Mouse (Mus musculus) c-Kit-positive CD71-negative TER-119-negative erythroid progenitor cells, embryonic 14.5 days (primary cell): ENCODE measurements around the gene Trmt61a.

Experiments
- DNase-seq: peaks from one replicate; pipeline ENCODE4 v3.0.0-alpha.2; 2013; ENCODE audit warnings: low read depth

Gene Trmt61a

DNA sequence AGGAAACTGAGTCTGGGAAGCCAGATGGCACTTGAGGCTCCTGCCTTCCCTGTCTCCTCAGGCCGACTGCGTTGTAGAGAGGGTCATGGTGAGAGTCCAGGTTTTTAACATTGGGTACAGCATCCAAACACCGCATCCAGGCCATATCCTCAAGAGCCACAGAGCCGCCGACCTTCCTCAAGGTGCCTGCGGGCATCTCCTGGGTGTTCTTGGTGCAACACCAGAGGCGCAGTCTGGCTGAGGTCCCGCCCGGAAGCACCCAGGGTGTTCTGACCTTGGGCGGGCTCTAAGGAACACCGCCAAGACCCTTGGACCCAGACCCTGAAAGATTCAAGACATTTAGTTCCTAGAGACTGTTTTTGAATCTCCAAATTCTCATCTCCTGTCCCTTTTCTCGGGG lies 5.3 kb upstream of the Trmt61a start:
- DNase-seq: no peak

DNA sequence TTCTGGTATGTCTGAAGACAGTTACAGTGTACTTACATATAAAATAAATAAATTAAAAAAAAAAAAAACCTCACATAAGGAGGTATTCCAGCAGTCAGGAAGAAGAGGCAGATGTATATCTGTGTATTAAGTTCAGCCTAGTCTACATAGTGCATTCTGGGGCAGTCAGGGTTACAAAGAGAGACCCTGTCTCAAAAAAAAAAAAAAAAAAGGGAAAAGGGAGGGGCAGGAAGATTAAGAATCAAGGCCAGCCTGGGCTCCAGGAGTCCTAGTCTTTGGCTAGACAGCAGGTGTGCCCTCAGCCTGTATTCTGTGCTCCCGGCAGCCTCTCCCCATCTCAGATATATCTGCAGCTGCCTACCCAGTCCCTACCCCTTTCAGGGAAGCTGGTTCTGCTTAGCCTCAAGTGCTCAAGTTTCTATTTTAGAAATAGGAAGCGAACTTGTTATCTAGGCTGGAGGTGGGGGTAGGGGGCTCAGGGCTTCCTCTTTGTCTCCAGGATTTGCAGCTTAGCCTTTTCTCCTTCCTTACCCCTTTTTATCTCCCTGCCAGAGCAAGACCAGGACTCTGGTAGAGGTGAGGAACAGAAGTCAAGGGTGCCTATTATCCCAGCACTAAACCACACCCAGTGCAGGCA lies 2.9 kb upstream of the Trmt61a start:
- DNase-seq: no peak

DNA sequence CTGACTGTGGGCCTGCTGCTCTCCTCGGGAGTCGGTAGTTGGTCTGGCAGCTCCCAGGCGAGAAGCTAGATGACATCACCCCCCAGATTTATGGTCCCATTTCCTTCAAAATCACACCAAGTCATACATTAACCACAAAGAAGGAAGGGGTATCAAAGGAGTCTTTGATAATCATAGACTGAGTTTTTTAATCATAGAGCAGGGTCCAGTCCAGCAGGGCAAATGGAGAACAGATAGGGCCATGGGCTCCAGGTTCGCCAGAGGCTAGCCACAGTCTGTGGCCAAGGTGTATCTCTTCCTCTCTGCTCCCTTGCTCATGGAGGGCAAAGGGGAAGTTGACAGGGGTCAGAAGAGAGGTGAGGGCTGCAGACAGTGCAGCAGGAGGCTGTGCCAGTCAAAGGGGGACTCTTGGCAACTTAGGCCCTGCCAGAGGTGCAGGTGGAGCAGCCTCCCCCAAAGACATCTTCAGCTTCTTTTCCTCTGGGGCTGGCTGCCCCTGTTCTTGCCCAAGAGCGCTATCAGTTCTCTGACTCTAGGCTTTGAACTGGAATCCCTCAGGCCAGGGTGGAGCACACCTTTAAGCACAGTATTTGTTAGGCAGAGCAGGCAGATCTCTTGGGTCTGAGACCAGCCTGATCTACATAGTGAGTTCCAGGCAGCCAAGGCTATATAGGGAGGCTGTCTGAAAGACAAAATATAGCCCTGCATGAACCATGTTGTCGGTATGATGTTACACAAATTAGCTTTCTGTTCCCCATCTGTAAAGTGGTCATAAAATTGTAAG lies 1.9 kb upstream of the Trmt61a start:
- no peak for DNase-seq

DNA sequence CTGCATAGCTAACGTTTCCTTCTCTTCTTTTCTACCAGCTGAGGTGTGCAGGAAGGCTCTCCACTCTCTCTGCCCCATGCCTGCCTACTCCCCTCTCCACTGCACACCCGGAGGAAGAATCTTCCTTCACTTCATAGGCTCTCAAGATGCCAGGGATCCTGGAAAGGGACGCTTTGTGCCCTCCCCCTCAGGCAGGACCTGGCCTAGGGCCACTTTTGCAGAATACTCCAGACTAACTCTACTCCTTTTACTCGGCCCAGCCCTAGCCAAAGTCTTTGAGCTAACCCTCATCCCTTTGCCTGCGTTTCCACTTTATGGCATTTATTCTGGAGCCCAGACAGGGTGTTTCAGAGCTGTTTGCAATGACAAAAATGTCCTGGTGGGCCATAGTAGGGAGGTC lies 484 bp upstream of the Trmt61a start:
- DNase-seq: no peak

DNA sequence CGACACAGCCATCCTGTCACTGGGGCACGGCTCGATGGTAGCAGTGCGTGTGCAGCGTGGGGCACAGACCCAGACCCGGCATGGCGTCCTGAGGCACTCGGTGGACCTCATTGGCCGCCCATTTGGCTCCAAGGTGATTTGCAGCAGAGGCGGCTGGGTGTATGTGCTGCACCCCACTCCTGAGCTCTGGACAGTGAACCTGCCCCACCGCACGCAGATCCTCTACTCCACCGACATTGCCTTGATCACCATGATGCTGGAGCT lies 697 bp downstream of the Trmt61a start:
- no peak for DNase-seq

DNA sequence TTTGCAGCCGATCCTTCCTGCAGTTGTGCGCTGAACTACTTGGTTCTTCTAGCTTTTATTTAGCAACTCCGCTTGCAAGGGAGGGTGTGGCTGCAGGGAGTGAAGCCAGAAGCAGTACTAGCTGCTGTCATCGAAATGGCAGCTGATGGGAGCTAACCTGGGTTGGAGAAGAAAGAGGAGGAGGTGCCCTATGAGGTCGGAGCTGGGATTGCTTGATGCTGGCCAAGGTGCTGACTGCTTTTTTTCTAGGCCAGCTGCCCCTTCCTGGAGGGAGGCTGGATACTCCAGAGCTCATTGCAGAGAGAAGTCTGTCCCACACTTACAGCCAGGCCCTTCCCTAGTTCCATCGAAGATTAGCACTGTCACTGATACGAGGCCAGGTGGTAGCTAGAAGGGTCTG lies 1.1 kb downstream of the Trmt61a start:
- DNase-seq: no peak

DNA sequence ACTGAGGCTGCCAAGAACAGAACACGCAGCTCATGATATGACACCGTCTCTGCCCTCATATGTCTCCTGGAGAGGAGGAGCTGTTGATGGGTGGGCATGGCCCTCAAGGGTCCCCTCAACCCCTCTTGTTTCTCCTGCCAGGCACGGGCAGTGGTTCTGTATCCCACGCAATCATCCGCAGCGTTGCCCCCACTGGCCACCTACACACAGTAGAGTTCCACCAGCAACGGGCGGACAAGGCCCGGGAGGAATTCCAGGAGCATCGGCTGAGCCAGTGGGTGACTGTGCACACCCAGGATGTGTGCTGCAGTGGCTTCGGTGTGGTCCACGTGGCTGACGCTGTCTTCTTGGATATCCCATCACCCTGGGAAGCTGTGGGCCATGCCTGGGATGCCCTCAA lies 2.8 kb downstream of the Trmt61a start:
- DNase-seq: no peak

DNA sequence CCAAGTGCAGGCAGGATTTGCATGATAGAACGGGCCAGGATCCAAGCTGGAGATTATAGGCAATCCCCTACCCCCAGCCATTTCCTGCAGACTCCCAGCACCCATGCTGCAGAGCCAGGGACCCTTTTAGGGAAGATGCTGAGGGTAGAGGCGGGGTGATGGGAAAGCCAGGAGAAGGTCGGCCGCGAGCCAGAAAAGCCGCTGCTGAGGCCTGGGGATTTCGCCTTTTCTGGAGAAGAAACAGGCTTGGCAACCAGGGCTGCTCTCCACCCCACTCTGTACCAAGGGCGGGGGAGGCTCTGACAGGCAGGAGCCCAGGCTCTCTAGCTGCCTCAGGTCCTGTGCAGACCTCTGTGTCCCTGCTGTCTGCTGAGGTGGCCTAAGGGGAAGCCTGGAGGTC lies 3.4 kb downstream of the Trmt61a start:
- DNase-seq: no peak

DNA sequence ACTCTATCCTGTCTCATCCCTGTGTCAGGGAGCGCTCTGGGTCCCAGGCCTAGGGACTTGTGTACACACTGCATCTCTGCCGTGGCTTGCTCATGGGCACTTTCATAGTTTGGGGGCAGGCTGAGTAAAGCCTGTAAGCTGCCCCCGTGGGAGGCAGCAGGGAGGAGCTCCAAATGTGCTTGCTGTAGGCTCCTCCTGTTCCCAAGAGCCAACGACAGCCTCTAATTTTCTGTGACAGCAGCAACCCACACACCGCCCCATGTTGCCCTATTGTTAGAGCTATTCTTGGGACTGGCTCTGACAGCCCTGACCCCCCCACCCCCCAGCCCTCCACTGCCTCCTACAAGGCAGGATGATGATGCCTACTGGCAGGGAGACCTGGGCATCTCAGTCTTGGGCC lies 4.1 kb downstream of the Trmt61a start:
- no peak for DNase-seq

DNA sequence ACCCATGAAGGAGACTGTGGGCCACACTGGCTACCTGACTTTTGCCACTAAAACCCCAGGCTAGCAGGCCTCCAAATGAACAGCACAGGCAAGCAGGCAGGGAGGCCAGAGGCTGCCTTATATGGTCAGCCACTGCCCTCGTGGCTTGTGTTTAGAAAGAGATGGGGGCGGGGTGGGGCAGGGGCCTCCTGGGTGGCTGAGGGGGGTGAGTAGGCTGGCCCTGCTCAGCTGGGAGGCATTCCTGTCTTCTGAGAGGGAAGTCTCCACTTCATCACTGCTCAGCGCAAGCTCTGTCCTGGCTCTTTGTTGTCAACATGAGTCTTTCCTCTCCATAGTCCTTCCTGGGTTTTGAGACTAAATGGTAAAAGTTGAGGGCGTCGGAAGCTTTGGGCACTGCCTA lies 4.9 kb downstream of the Trmt61a start:
- DNase-seq: no peak

DNA sequence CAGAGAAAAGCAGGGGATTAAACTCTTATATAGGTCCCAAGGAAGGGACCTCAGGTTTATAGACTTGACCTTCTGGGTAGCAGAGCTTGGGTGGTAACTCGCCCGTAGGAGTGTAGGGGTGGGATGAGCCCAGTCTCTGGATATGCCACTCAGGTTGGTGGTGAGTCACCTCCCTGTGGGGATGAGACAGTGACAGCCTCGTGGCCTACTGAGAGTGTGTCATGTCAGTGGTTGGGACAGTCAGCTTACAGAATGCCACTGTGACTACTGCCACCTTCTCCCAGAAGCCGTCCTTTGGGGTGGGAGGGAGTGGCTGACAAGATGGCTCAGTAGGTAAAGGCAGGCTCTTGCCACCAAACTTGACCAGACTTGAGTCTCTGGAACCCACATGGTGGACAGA lies 8.5 kb downstream of the Trmt61a start:
- DNase-seq: no peak

DNA sequence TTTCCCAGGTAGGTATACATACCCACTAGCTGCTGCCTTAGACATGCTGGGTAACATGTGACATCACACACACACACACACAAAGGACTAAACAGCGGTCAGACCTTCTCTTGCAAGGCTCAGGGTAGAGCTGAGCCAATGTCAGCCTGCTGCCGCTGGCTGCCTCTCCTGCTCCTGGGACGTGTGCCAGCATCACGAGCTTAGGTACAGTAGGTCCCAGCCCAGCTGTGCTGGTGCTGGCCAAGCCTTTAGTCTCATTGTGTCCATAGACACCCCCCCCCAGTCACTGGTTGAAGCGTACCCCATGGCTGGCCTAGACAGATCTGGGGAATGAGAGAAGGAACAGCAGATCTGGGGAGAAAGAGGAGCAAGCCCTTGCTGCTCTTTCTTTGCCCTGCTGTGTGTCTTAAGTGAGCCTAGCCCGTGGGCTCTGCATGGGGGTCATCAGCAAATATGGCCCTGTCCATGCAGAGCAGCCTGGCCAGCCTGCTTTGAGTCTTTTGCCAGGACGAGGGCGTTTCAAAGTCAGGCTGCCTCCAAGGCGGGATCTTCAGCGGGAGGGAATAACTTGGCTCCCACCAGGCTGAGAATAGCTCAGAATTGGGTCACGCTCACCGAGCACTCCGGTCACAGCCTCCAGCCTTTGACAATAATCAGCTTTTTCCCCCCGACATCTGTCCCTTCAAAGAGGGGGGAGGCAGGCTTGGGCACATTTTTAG lies 9.6 kb downstream of the Trmt61a start:
- no peak for DNase-seq

DNA sequence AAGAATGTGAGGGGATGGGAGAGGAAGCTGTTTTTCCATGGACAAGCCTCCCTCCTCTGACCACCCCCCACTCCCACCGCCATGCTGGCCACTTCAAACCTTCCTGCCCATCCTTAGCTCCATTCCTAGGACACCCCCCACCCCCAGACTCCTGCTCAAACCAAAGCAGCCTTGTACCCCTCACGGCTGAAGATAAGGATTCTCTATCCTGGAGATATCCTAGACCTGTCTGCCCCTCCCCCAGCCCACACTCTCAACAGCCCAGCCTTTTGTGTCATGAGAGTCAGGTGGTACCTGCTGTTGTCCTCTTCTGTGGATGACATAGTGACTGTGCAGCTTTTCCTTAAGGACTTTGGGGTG lies 10.1 kb downstream of the Trmt61a start:
- DNase-seq: no peak

DNA sequence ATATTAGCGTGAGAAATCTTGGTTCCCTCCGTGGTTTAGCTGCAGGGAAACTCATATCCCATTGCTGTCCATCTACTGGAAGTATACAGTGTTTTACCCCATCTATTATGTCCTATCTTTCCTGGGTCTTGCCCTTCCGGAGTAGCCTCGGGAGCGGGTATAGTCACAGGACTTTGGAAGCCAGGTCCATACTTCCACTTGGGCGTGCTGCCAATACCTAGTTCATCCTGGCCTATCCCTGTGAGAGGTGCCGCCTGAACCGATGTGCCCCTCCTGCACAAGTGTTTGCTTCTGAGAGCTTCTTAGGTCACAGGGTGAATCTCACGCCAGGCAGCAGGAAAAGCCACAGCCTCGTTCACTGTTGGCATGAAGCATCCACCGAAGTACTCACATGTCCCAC lies 11.5 kb downstream of the Trmt61a start:
- no peak for DNase-seq

DNA sequence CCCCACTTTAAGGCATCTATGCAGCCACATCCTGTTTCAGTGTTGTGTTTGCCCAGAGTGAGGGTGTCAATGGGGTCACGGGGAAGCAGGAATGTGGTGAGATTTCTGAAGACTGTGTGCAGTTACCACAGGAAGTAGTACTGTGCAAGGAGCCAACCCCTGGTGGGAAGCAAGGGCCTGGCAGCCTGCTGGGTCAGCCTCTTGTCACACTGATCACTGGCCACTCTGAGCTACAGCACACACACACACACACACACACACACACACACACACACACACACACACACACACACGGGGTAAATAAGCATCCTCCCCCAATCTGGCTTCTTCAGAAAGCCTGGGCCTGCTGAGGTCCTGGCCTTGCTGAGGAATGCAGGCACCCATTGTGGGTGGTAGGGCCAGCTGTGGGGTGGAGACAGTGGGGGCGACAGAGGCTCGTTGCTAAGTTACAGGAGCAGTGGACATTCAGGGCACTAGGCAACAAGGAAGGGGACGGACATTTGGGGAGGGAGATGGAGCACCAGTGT lies 13.5 kb downstream of the Trmt61a start:
- DNase-seq: no peak

DNA sequence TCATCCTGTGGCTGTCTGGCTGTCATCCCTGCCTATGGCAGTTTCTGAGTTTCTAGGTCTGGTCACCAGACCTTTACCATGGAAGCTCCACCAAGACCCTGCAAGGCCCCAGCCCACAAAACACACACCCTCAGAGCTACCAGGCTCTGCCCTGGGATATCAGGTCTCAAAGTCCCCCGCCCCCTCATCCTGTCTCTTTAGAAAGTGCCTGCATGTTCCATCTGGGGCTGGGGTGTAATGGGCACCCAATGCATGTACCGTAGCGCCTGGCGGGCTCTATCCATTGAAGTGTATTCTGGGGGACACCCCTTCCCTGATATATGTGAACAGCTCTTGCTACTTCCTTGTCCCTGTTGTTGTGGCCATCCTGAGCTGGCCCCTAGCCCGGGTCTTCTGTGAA lies 15.0 kb downstream of the Trmt61a start:
- DNase-seq: no peak

DNA sequence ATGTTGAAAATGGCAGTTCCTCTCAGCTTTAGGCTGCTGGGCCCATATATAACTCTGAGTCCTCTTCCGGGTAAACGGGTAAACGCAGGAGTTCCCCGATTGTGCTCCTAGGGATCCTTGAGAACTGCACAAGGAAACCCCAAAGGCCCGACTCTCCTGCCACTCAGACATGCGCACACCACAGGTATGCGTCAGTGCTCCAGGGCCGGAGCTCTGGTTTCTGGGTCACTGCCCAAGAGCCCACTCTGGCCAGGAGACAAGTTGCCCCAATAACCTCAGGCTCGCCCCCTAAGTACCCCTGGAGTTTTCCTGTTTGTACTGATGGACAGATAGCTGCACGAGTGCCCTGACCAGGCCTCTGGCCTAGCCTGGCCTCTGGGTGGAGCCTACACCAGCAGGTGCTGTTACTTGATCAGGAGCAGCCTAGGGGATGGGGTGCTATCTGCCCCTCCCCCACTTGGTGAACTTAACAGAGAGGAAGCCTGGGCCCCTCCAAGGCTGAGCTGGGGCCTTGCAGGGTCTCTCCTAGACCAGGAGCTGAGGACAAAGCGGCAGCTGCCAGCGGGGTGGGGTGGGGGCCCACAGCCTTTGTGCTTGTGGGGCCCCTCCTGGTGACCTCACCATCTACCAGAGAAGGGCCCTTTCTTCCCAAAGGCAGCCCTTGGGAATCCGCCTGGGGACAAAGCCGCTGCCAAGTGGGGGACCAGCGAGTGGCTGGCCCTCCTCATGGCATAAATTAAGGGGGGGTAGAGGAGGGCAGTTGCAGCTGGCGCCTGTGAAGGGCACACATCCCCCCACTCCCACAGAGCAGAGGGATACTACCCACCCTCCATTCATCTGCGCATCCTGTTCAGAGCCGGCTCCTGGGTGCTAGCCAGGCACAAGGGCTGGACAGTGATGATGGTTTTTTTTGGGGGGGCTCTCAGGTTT lies 15.7 kb downstream of the Trmt61a start:
- DNase-seq: no peak

DNA sequence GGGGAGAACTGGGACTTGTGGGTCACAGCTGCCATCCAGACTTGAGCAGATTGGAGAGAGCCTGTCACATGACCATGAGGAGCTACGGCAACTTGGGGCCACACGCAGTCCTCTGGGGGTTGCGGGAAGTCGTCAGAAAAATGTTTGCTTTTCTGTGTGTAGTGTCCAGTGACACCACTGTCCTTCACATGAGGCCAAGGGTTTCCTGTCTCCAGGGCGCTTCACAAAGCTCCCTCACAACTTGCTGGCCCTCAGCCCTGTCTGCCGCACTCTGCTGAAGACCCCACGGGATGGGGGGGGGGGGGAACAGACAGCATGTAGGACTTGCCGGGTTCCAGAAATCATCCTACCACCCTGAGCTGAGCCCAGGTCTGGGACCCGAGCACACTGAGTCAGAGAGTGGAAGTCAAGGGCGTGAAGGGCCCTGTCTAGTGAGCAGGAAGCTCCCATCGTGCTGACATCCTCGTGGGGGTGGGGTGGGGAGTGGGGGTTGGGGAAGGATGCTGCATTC lies 16.4 kb downstream of the Trmt61a start:
- DNase-seq: no peak

DNA sequence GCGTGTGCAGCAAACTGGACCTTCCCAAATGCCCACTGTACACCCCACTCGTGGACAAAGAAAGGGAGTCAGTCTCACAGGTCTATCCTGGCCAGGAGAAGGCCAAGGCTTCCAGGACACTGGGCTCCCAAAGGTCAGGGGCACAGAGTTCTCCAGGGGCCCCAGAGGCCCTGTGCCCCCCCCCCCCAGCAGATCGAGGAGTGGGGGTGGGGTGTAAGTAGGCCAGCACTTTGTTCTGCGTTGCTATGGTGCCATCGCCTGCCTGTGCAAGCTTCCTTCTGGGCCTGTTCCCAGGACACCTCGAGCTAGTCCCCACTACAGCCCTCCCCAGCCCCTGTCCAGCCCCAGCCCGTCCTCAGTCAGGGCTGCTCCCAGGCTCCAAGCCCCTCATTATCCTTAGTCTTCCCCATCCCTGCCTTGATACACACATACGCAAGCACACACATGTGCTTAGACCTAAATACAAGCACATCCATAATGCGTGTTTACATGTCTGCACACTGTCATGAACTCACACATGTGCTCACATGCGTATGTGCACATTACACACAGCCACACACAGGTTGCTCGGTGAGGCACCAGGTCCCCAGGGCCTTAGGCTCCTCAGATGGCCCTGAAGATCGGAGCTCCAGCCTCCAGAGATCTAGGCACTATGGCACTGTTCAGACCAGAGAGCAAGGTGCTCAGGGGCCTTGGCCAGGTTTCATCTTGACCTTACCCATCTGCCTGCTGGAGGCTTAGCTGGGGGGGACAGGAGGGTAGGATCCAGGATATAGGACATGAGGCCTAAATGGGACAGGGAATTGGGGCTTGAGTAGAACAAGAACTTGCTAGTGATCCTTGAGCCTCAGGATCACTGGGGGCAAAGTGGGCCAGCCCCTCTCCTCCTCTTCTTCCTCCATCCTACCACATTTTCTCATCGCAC lies 17.2 kb downstream of the Trmt61a start:
- DNase-seq: no peak

DNA sequence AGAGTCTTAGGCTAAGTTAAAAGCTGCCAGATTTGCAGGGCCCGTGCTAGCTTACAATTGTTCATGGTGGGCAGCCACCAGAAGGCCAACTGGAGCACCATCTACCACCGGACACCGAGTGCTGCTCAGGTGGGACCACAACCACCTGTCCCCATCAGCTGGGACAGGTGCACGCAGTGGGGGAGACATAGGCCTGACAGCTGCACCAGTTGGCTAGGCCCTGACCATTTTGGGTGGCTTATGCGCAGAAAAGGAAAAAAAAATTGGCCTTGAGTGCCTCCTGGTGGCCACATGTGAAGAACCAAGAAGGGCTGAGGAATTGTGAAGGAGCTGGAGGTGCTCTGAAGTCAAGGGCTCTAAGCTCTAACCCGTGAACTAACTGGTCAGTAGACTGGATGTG lies 18.3 kb downstream of the Trmt61a start:
- DNase-seq: peak; percentile 71

DNA sequence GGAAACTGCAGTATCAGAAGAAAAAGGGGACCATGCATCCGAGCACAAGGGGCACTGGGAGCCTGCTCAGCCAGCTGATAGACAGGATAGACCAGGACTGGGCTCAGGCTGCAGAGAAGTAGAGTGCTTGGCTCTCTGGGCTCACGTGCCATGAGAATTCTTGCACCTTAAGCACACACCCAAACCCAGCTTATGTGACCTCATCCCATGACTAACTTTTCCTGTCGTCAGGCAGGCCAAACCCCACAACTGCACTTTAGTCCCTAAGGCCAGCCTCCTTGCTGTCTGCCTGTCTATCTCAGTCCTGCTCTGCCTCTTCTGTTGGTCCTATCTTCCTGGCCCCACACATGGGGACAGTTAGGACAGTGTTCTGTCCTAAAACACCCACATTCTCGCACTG lies 19.8 kb downstream of the Trmt61a start:
- no peak for DNase-seq
